Mouse (Mus musculus): ENCODE results near the gene Prox2. TPM values are rescaled to one million over a fixed set of nuclear protein-coding genes. Genes with fewer than 3 reads are reported as not detected.

Gene Prox2
- polyA plus RNA-seq, 1 experiment = 1.9 TPM

- H3K4me3 ChIP-seq = no peak overlapping the region
- H3ac ChIP-seq (ENCODE audit: control insufficient read depth, insufficient read length) = no peak overlapping the region
- H3K4me2 ChIP-seq (ENCODE audit: low read depth) = no peak overlapping the region
- no peaks in the 10 kb centered on the region for H3K79me2 ChIP-seq (ENCODE audit: control insufficient read depth, insufficient read depth)
- no peak for TF ChIP-seq TCF3 (IDR thresholded peaks at IDR 0.05; ENCODE audit: insufficient read length, low read depth)
- TF ChIP-seq MYOD1 (IDR thresholded peaks at IDR 0.05; ENCODE audit: control insufficient read depth in 1 of 3, insufficient read length in 2 of 3, low read depth in 2 of 3) = no peak
- TF ChIP-seq MYOG (IDR thresholded peaks at IDR 0.05; ENCODE audit: control insufficient read depth in 1 of 3, insufficient read depth in 1 of 3, insufficient read length in 2 of 3, low read depth in 2 of 3) = no peak
- TF ChIP-seq CEBPB (IDR thresholded peaks at IDR 0.05; ENCODE audit: insufficient read depth, poor library complexity, severe bottlenecking) = no peak
- TF ChIP-seq SRF (IDR thresholded peaks at IDR 0.05; ENCODE audit: control insufficient read depth, insufficient read length, low read depth) = no peak
- TF ChIP-seq E2F4 (IDR thresholded peaks at IDR 0.05; ENCODE audit: insufficient read depth) = no peak
- TF ChIP-seq REST (IDR thresholded peaks at IDR 0.05; ENCODE audit: insufficient read depth, insufficient read length) = no peak
- no peak for TF ChIP-seq POLR2AphosphoS2 (IDR thresholded peaks at IDR 0.05; ENCODE audit: insufficient read length, low read depth)
- no peak for TF ChIP-seq USF1 (IDR thresholded peaks at IDR 0.05; ENCODE audit: low read depth)
- no peak for TF ChIP-seq MAX (IDR thresholded peaks at IDR 0.05; ENCODE audit: low read depth)
- TF ChIP-seq POLR2A (IDR thresholded peaks at IDR 0.05; ENCODE audit: insufficient read length, low read depth) = no peak
- TF ChIP-seq TCF12 (IDR thresholded peaks at IDR 0.05; ENCODE audit: insufficient read depth, poor library complexity, severe bottlenecking) = no peak
- no peaks in the 10 kb centered on the region for H3K27me3 ChIP-seq (ENCODE audit: control insufficient read depth, insufficient read depth, insufficient read length)
- peaks cover 16% of the 10 kb centered on the region for H3K36me3 ChIP-seq (ENCODE audit: control insufficient read depth, insufficient read depth)
These were observed 19.4 kb downstream of the Prox2 start for GRCm38 (mm10) chr12:85091190-85091589.

GRCm38 (mm10) chr12:85087845-85088244 is 22.7 kb downstream of the Prox2 start:
- no peak overlapping the region for H3K4me2 ChIP-seq (ENCODE audit: low read depth)
- no peak overlapping the region for H3K4me3 ChIP-seq
- no peak overlapping the region for H3ac ChIP-seq (ENCODE audit: control insufficient read depth, insufficient read length)
- no peaks in the 10 kb centered on the region for H3K79me2 ChIP-seq (ENCODE audit: control insufficient read depth, insufficient read depth)
- peaks cover 16% of the 10 kb centered on the region for H3K36me3 ChIP-seq (ENCODE audit: control insufficient read depth, insufficient read depth)
- H3K27me3 ChIP-seq (ENCODE audit: control insufficient read depth, insufficient read depth, insufficient read length) = no peaks in the 10 kb centered on the region
- TF ChIP-seq USF1 (IDR thresholded peaks at IDR 0.05; ENCODE audit: low read depth) (no peak), E2F4 (IDR thresholded peaks at IDR 0.05; ENCODE audit: insufficient read depth) (no peak), POLR2AphosphoS2 (IDR thresholded peaks at IDR 0.05; ENCODE audit: insufficient read length, low read depth) (no peak), REST (IDR thresholded peaks at IDR 0.05; ENCODE audit: insufficient read depth, insufficient read length) (no peak), TCF3 (IDR thresholded peaks at IDR 0.05; ENCODE audit: insufficient read length, low read depth) (no peak), MYOG (IDR thresholded peaks at IDR 0.05; ENCODE audit: control insufficient read depth in 1 of 3, insufficient read depth in 1 of 3, insufficient read length in 2 of 3, low read depth in 2 of 3) (no peak), MYOD1 (IDR thresholded peaks at IDR 0.05; ENCODE audit: control insufficient read depth in 1 of 3, insufficient read length in 2 of 3, low read depth in 2 of 3) (no peak), CEBPB (IDR thresholded peaks at IDR 0.05; ENCODE audit: insufficient read depth, poor library complexity, severe bottlenecking) (no peak), SRF (IDR thresholded peaks at IDR 0.05; ENCODE audit: control insufficient read depth, insufficient read length, low read depth) (no peak), MAX (IDR thresholded peaks at IDR 0.05; ENCODE audit: low read depth) (no peak), TCF12 (IDR thresholded peaks at IDR 0.05; ENCODE audit: insufficient read depth, poor library complexity, severe bottlenecking) (no peak), POLR2A (IDR thresholded peaks at IDR 0.05; ENCODE audit: insufficient read length, low read depth) (no peak)

- H3K79me2 ChIP-seq (ENCODE audit: control insufficient read depth, insufficient read depth) = no peaks in the 10 kb centered on the region
- TF ChIP-seq MYOG (IDR thresholded peaks at IDR 0.05; ENCODE audit: control insufficient read depth in 1 of 3, insufficient read depth in 1 of 3, insufficient read length in 2 of 3, low read depth in 2 of 3) (no peak), TCF12 (IDR thresholded peaks at IDR 0.05; ENCODE audit: insufficient read depth, poor library complexity, severe bottlenecking) (no peak), SRF (IDR thresholded peaks at IDR 0.05; ENCODE audit: control insufficient read depth, insufficient read length, low read depth) (no peak), TCF3 (IDR thresholded peaks at IDR 0.05; ENCODE audit: insufficient read length, low read depth) (no peak), USF1 (IDR thresholded peaks at IDR 0.05; ENCODE audit: low read depth) (no peak), E2F4 (IDR thresholded peaks at IDR 0.05; ENCODE audit: insufficient read depth) (no peak), MYOD1 (IDR thresholded peaks at IDR 0.05; ENCODE audit: control insufficient read depth in 1 of 3, insufficient read length in 2 of 3, low read depth in 2 of 3) (no peak), POLR2A (IDR thresholded peaks at IDR 0.05; ENCODE audit: insufficient read length, low read depth) (no peak), REST (IDR thresholded peaks at IDR 0.05; ENCODE audit: insufficient read depth, insufficient read length) (no peak), POLR2AphosphoS2 (IDR thresholded peaks at IDR 0.05; ENCODE audit: insufficient read length, low read depth) (no peak), CEBPB (IDR thresholded peaks at IDR 0.05; ENCODE audit: insufficient read depth, poor library complexity, severe bottlenecking) (no peak)
- no peak overlapping the region for H3K4me2 ChIP-seq (ENCODE audit: low read depth)
- H3K27me3 ChIP-seq (ENCODE audit: control insufficient read depth, insufficient read depth, insufficient read length) = no peaks in the 10 kb centered on the region
- no peak overlapping the region for H3ac ChIP-seq (ENCODE audit: control insufficient read depth, insufficient read length)
- H3K36me3 ChIP-seq (ENCODE audit: control insufficient read depth, insufficient read depth) = peaks cover 16% of the 10 kb centered on the region
- H3K4me3 ChIP-seq = no peak overlapping the region
These were observed 25.6 kb downstream of the Prox2 start for GRCm38 (mm10) chr12:85084941-85085340.

- Histone ChIP-seq H3K4me2 (ENCODE audit: low read depth) (no peak overlapping the region), H3K79me2 (ENCODE audit: control insufficient read depth, insufficient read depth) (no peaks in the 10 kb centered on the region), H3K27me3 (ENCODE audit: control insufficient read depth, insufficient read depth, insufficient read length) (no peaks in the 10 kb centered on the region), H3K4me3 (no peak overlapping the region), H3ac (ENCODE audit: control insufficient read depth, insufficient read length) (no peak overlapping the region), H3K36me3 (ENCODE audit: control insufficient read depth, insufficient read depth) (peaks cover 15% of the 10 kb centered on the region)
- TF ChIP-seq POLR2AphosphoS2 (IDR thresholded peaks at IDR 0.05; ENCODE audit: insufficient read length, low read depth) (no peak), TCF3 (IDR thresholded peaks at IDR 0.05; ENCODE audit: insufficient read length, low read depth) (no peak), CEBPB (IDR thresholded peaks at IDR 0.05; ENCODE audit: insufficient read depth, poor library complexity, severe bottlenecking) (no peak), MYOD1 (IDR thresholded peaks at IDR 0.05; ENCODE audit: control insufficient read depth in 1 of 3, insufficient read length in 2 of 3, low read depth in 2 of 3) (no peak), E2F4 (IDR thresholded peaks at IDR 0.05; ENCODE audit: insufficient read depth) (no peak), TCF12 (IDR thresholded peaks at IDR 0.05; ENCODE audit: insufficient read depth, poor library complexity, severe bottlenecking) (no peak), REST (IDR thresholded peaks at IDR 0.05; ENCODE audit: insufficient read depth, insufficient read length) (no peak), MYOG (IDR thresholded peaks at IDR 0.05; ENCODE audit: control insufficient read depth in 1 of 3, insufficient read depth in 1 of 3, insufficient read length in 2 of 3, low read depth in 2 of 3) (no peak), USF1 (IDR thresholded peaks at IDR 0.05; ENCODE audit: low read depth) (no peak), MAX (IDR thresholded peaks at IDR 0.05; ENCODE audit: low read depth) (no peak), SRF (IDR thresholded peaks at IDR 0.05; ENCODE audit: control insufficient read depth, insufficient read length, low read depth) (no peak), POLR2A (IDR thresholded peaks at IDR 0.05; ENCODE audit: insufficient read length, low read depth) (no peak)
These were observed 26.3 kb downstream of the Prox2 start for GRCm38 (mm10) chr12:85084257-85084656.

All from myocyte (in vitro differentiated cells).